ENCODE assay signal across 25 mouse cellular contexts in genomic region chr7:134149351-134149750, GRCm38 (mm10).
A peak's percentile ranks its signal among the peaks of the same experiment; 100 is the strongest.
DNase-seq lines count a peak whose midpoint lies in the region; ATAC-seq lines count a peak whose summit lies in the region.
"Had no signal": no experiment of that assay in that cellular context is flagged by ENCODE, and none has a peak within 500 bp of the region (broad histone marks: within the 10 kb centered on the region; RNA-seq: fewer than 3 reads in every experiment).

No protein-coding gene starts in this region.

- ATAC-seq in limb, embryonic 15.5 days (ENCODE audit: insufficient number of reproducible peaks, low FRiP score, low TSS enrichment, low read depth), result peak; percentile 24; the same call in 1 of the 2 replicates
- ATAC-seq: activated CD4-positive, CD25-positive, alpha-beta regulatory T cell, adult 4 months; forebrain, embryonic 14.5 days; inflammation-experienced regulatory T-cells, adult 6 months; intestine, postnatal 0 days; Patski had no signal

- 78% methylated on average over 6 of the region's 6 CpGs for WGBS in heart, embryonic 10.5 days
- 37% methylated on average over 6 of the region's 6 CpGs for WGBS in limb, embryonic 15.5 days

- H3K9me3 ChIP-seq in heart, embryonic 10.5 days, result no peaks in the 10 kb centered on the region
- no peaks in the 10 kb centered on the region for H3K9me3 ChIP-seq in limb, embryonic 15.5 days
- H3K9me3 ChIP-seq: embryonic facial prominence, embryonic 12.5 days; forebrain, embryonic 10.5 days; heart, embryonic 13.5 days; hindbrain, embryonic 15.5 days had no signal

- peak; percentile 43 for DNase-seq in heart, embryonic 10.5 days (ENCODE audit: low spot score)
- no peak for DNase-seq in heart, adult 9 months (ENCODE audit: low spot score in 2 of 2)
- DNase-seq in 3T3-L1 (ENCODE audit: low read depth, low spot score) (peak; percentile 59), NIH3T3 (ENCODE audit: low read depth) (peak; percentile 82)
- DNase-seq in cerebellum, adult 9-11 months, result no peak
- DNase-seq: adrenal gland, adult 2 months; adrenal gland, postnatal 36 days; B cell, adult 2 months; cerebellum, adult 2 months; cerebellum, postnatal 14 days; embryo, embryonic 11 days; gastrocnemius, adult 2 months; gastrocnemius, postnatal 25 days; heart, adult 18-20 months; heart, postnatal 36 days had no signal

- H3K27me3 ChIP-seq in heart, embryonic 10.5 days (ENCODE audit: insufficient read depth, poor library complexity, severe bottlenecking), result no peaks in the 10 kb centered on the region
- H3K27me3 ChIP-seq in limb, embryonic 15.5 days, result no peaks in the 10 kb centered on the region
- H3K27me3 ChIP-seq: embryonic facial prominence, embryonic 12.5 days; heart, embryonic 13.5 days; hindbrain, embryonic 15.5 days; Patski had no signal

- no peak overlapping the region for H3K27ac ChIP-seq in heart, embryonic 10.5 days
- H3K27ac ChIP-seq in limb, embryonic 15.5 days, result 0 out of 2 replicates have a peak overlapping the region, but pooled peaks have one; percentile 22
- H3K27ac ChIP-seq: embryonic facial prominence, embryonic 12.5 days; forebrain, embryonic 10.5 days; gastrocnemius, adult 2 months; heart, embryonic 13.5 days; hindbrain, embryonic 15.5 days had no signal

- no peak overlapping the region for H3K9ac ChIP-seq in limb, embryonic 15.5 days
- H3K9ac ChIP-seq: embryonic facial prominence, embryonic 12.5 days; heart, embryonic 13.5 days; hindbrain, embryonic 15.5 days had no signal

- no peaks in the 10 kb centered on the region for H3K36me3 ChIP-seq in heart, embryonic 10.5 days
- no peaks in the 10 kb centered on the region for H3K36me3 ChIP-seq in limb, embryonic 15.5 days
- H3K36me3 ChIP-seq: embryonic facial prominence, embryonic 12.5 days; forebrain, embryonic 10.5 days; heart, embryonic 13.5 days; hindbrain, embryonic 15.5 days had no signal

- no peaks in the 10 kb centered on the region for H3K4me1 ChIP-seq in heart, embryonic 10.5 days
- H3K4me1 ChIP-seq in limb, embryonic 15.5 days, result peaks cover 13% of the 10 kb centered on the region
- H3K4me1 ChIP-seq: embryonic facial prominence, embryonic 12.5 days; forebrain, embryonic 10.5 days; hindbrain, embryonic 15.5 days had no signal

- H3K4me3 ChIP-seq in heart, embryonic 10.5 days, result no peak overlapping the region
- no peak overlapping the region for H3K4me3 ChIP-seq in limb, embryonic 15.5 days
- H3K4me3 ChIP-seq: embryonic facial prominence, embryonic 12.5 days; forebrain, embryonic 10.5 days; gastrocnemius, adult 2 months; heart, embryonic 13.5 days; hindbrain, embryonic 15.5 days had no signal

- H3K4me2 ChIP-seq in limb, embryonic 15.5 days, result no peak overlapping the region
- H3K4me2 ChIP-seq: embryonic facial prominence, embryonic 12.5 days; heart, embryonic 13.5 days; hindbrain, embryonic 15.5 days had no signal

Comparison
In these comparisons a context has a peak if more than half of its experiments do, and no peak if none do; other contexts are left out.
1. DNase-seq: peak in heart, embryonic 10.5 days (single experiment), 3T3-L1 (single experiment) and NIH3T3 (single experiment); none in heart, adult 9 months (0 of 2) and cerebellum, adult 9-11 months (single experiment).